Mouse (Mus musculus): ENCODE results near the gene Safb2. TPM values are rescaled to one million over a fixed set of nuclear protein-coding genes. Genes with fewer than 3 reads are reported as not detected.
"Not testable (repeated sequence)": the region's sequence is repeated elsewhere in the genome, so short reads cannot be mapped to it uniquely, and the experiment has no call there.

Safb2 gene
- total and polyA plus RNA-seq, 3 experiments, result 36.8 to 47.5 (median 43.1) TPM

- Histone ChIP-seq H3K27ac (no peak overlapping the region), H3K79me2 (replicated peaks; ENCODE audit: control insufficient read depth, insufficient read depth, low read length) (no peaks in the 10 kb centered on the region), H3K4me3 (no peak overlapping the region), H3K27me3 (ENCODE audit: control insufficient read depth, insufficient read depth, low read length) (no peaks in the 10 kb centered on the region), H3K36me3 (ENCODE audit: control insufficient read depth, insufficient read depth, low read length) (no peaks in the 10 kb centered on the region), H3K9ac (ENCODE audit: low read depth, low read length) (no peak overlapping the region), H3K4me1 (ENCODE audit: control insufficient read depth, insufficient read depth, low read length) (peaks cover 6% of the 10 kb centered on the region)
- TF ChIP-seq POLR2A (IDR thresholded peaks at IDR 0.05; ENCODE audit: insufficient read depth, low read depth, low read length) (no peak), EP300 (IDR thresholded peaks at IDR 0.05; ENCODE audit: insufficient read depth, low read depth, low read length) (no peak), CTCF (IDR thresholded peaks at IDR 0.05) (no peak)
- intact Hi-C loops (cut with DNase I), result loop anchor here (10.0 kb wide), 2 partner anchors 390 to 580 kb away; partner anchors contain the start of genes Pspn and Sh3gl1
- 82% methylated on average over 11 of the region's 11 CpGs for WGBS
- DNase-seq, result no peak
Measured at GRCm38 (mm10) chr17:56615136-56615784, 30.9 kb upstream of the Safb2 start.

GRCm38 (mm10) chr17:56614391-56615135 is 30.2 kb upstream of the Safb2 start:
- no peak for TF ChIP-seq EP300 (IDR thresholded peaks at IDR 0.05; ENCODE audit: insufficient read depth, low read depth, low read length)
- TF ChIP-seq POLR2A (IDR thresholded peaks at IDR 0.05; ENCODE audit: insufficient read depth, low read depth, low read length), result no peak
- TF ChIP-seq CTCF (IDR thresholded peaks at IDR 0.05), result no peak
- Histone ChIP-seq H3K4me1 (ENCODE audit: control insufficient read depth, insufficient read depth, low read length) (peaks cover 9% of the 10 kb centered on the region), H3K27me3 (ENCODE audit: control insufficient read depth, insufficient read depth, low read length) (no peaks in the 10 kb centered on the region), H3K4me3 (peak overlapping the region; percentile 88), H3K9ac (ENCODE audit: low read depth, low read length) (peak overlapping the region; percentile 87), H3K36me3 (ENCODE audit: control insufficient read depth, insufficient read depth, low read length) (no peaks in the 10 kb centered on the region), H3K79me2 (replicated peaks; ENCODE audit: control insufficient read depth, insufficient read depth, low read length) (no peaks in the 10 kb centered on the region), H3K27ac (no peak overlapping the region)
- intact Hi-C loops (cut with DNase I), result loop anchor here (5.0 to 10.0 kb wide), 4 partner anchors 103 to 902 kb away; partner anchors contain the start of genes Ndufa11, Pot1b, Pspn and Sh3gl1
- DNase-seq, result peak in 1 of 2 experiments; percentile 31
- WGBS, result 26% methylated on average over 14 of the region's 14 CpGs

- DNase-seq, result peak in 1 of 2 experiments; percentile 40
- H3K79me2 ChIP-seq (replicated peaks; ENCODE audit: control insufficient read depth, insufficient read depth, low read length), result not testable (repeated sequence)
- intact Hi-C loops (cut with DNase I), result loop anchor here (1.0 to 10.0 kb wide), 5 partner anchors 54 to 902 kb away; partner anchors contain the start of genes Ndufa11, Pot1b, Pspn and Sh3gl1
Measured at GRCm38 (mm10) chr17:56613893-56614292, 29.5 kb upstream of the Safb2 start.

GRCm38 (mm10) chr17:56613236-56613844 is 29.0 kb upstream of the Safb2 start, which contains the start of gene Rpl36:
Rpl36 (plus strand) TSS chr17:56613416.
- peak; percentile 94 to 97 for DNase-seq
- Histone ChIP-seq H3K79me2 (replicated peaks; ENCODE audit: control insufficient read depth, insufficient read depth, low read length) (no peaks in the 10 kb centered on the region), H3K9ac (ENCODE audit: low read depth, low read length) (peak within 1 kb of the TSS; percentile 87), H3K27me3 (ENCODE audit: control insufficient read depth, insufficient read depth, low read length) (no peaks in the 10 kb centered on the region), H3K27ac (peak within 1 kb of the TSS; percentile 84), H3K4me1 (ENCODE audit: control insufficient read depth, insufficient read depth, low read length) (peaks cover 11% of the 10 kb centered on the region), H3K36me3 (ENCODE audit: control insufficient read depth, insufficient read depth, low read length) (no peaks in the 10 kb centered on the region), H3K4me3 (peak within 1 kb of the TSS; percentile 88)
- WGBS, result under 1% methylated on average over 52 of the region's 52 CpGs
- intact Hi-C loops (cut with DNase I), result loop anchor here (1.0 to 10.0 kb wide), 5 partner anchors 55 to 901 kb away; partner anchors contain the start of genes Ndufa11, Pot1b, Pspn and Sh3gl1
- TF ChIP-seq EP300 (IDR thresholded peaks at IDR 0.05; ENCODE audit: insufficient read depth, low read depth, low read length), result peak; percentile 74; the same call in 1 of the 2 replicates
- peak; percentile 91 for TF ChIP-seq POLR2A (IDR thresholded peaks at IDR 0.05; ENCODE audit: insufficient read depth, low read depth, low read length)
- TF ChIP-seq CTCF (IDR thresholded peaks at IDR 0.05), result no peak; the same call in 1 of the 2 replicates

More at GRCm38 (mm10) chr17:56613893-56614292, 29.5 kb upstream of the Safb2 start:
- Histone ChIP-seq H3K4me3 (peak overlapping the region; percentile 88), H3K27ac (peak overlapping the region; percentile 84), H3K9ac (ENCODE audit: low read depth, low read length) (peak overlapping the region; percentile 87)
- not testable (repeated sequence) for H3K36me3 ChIP-seq (ENCODE audit: control insufficient read depth, insufficient read depth, low read length); H3K27me3 ChIP-seq (ENCODE audit: control insufficient read depth, insufficient read depth, low read length); H3K4me1 ChIP-seq (ENCODE audit: control insufficient read depth, insufficient read depth, low read length)
- under 1% methylated on average over 26 of the region's 26 CpGs for WGBS

GRCm38 (mm10) chr17:56612565-56612939 is 28.2 kb upstream of the Safb2 start:
- intact Hi-C loops (cut with DNase I), result loop anchor here (5.0 to 10.0 kb wide), 4 partner anchors 105 to 900 kb away; partner anchors contain the start of genes Ndufa11, Pot1b, Pspn and Sh3gl1
- H3K36me3 ChIP-seq (ENCODE audit: control insufficient read depth, insufficient read depth, low read length); H3K27ac ChIP-seq; H3K27me3 ChIP-seq (ENCODE audit: control insufficient read depth, insufficient read depth, low read length); DNase-seq; H3K79me2 ChIP-seq (replicated peaks; ENCODE audit: control insufficient read depth, insufficient read depth, low read length); H3K9ac ChIP-seq (ENCODE audit: low read depth, low read length); H3K4me3 ChIP-seq: not testable (repeated sequence)
- H3K4me1 ChIP-seq (ENCODE audit: control insufficient read depth, insufficient read depth, low read length), result peaks cover 11% of the 10 kb centered on the region
- WGBS, result 79% methylated on average over 10 of the region's 10 CpGs

Data from heart, adult 2 months (tissue).